ENCODE assay signal across 19 mouse cellular contexts in the genomic region with DNA sequence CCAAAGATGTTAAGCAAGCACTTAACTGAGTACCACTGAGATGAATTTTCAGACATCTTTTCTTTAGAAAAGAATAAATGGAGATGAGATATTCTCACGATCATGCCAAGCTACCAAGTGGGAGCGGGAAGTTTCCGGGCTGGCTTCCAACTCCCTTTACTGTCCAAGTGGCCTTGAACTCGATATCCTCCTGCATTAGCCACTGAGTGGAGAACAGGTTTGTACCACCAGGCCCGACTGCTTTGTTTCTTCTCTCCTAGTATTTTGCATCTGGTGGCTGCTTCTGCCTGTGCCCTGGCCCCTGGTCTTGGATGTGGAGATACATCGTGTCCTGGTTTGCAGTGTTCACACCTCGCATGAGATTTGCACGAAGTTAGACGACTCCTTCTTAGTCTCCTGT. TPM values are rescaled to one million over a fixed set of nuclear protein-coding genes. Genes with fewer than 3 reads are reported as not detected.
DNase-seq lines count a peak whose midpoint lies in the region; TF ChIP-seq lines count a peak whose summit lies in the region.
"Had no signal": no experiment of that assay in that cellular context is flagged by ENCODE, and none has a peak within 500 bp of the region (broad histone marks: within the 10 kb centered on the region; RNA-seq: fewer than 3 reads in every experiment).

No protein-coding gene starts in this region.

- H3K27ac ChIP-seq in gastrocnemius, adult 2 months = peak overlapping the region; percentile 12; the same call in 1 of the 2 replicates
- H3K27ac ChIP-seq: forebrain, embryonic 15.5 days; hindbrain, embryonic 13.5 days; kidney, embryonic 15.5 days; midbrain, embryonic 12.5 days had no signal

- no peak for TF ChIP-seq CTCF in gastrocnemius, adult 2 months (IDR thresholded peaks at IDR 0.05)

- DNase-seq in gastrocnemius, adult 2 months = peak; percentile 50
- DNase-seq in gastrocnemius, adult 18-20 months (ENCODE audit: low spot score) = no peak
- peak; percentile 8 to 9 for DNase-seq in kidney, postnatal 4 days
- no peak for DNase-seq in kidney, adult 11 months
- peak; percentile 59 for DNase-seq in adrenal gland, postnatal 14 days
- peak; percentile 17 for DNase-seq in skeletal muscle tissue, adult 2 months (ENCODE audit: low read depth, low spot score)
- no peak for DNase-seq in liver
- DNase-seq in cerebellum, adult 11 months = no peak
- DNase-seq: cerebellum, adult 11-12 months; cerebellum, postnatal 36 days; lung, adult 2 months; right cerebral cortex, postnatal 14 days; thymus, postnatal 4 days had no signal

- intact Hi-C loops in gastrocnemius, adult 2 months (cut with DNase I) = no loop called here

- no peak overlapping the region for H3K4me3 ChIP-seq in gastrocnemius, adult 2 months
- H3K4me3 ChIP-seq: forebrain, embryonic 15.5 days; heart, embryonic 15.5 days; hindbrain, embryonic 13.5 days; kidney, embryonic 15.5 days; midbrain, embryonic 12.5 days had no signal

RNA-seq across cellular contexts. Expression of a gene that starts 45.2 kb away (rescaled TPM):
- not detected for total RNA-seq in gastrocnemius, adult 2 months (2021)
- total RNA-seq in gastrocnemius, adult 18-20 months (2021) = not detected
- total RNA-seq in adrenal gland, postnatal 14 days (2021) = not detected in 2 replicates
- total RNA-seq: liver, adult 2 months had no signal

Comparison
In these comparisons a context has a peak if more than half of its experiments do, and no peak if none do; other contexts are left out.
1. DNase-seq: peak in gastrocnemius, adult 2 months (single experiment), kidney, postnatal 4 days (2 of 2), adrenal gland, postnatal 14 days (single experiment) and skeletal muscle tissue, adult 2 months (single experiment); none in gastrocnemius, adult 18-20 months (single experiment), kidney, adult 11 months (single experiment), liver (single experiment) and cerebellum, adult 11 months (single experiment).